ENCODE assay signal across 23 mouse cellular contexts in the genomic region with DNA sequence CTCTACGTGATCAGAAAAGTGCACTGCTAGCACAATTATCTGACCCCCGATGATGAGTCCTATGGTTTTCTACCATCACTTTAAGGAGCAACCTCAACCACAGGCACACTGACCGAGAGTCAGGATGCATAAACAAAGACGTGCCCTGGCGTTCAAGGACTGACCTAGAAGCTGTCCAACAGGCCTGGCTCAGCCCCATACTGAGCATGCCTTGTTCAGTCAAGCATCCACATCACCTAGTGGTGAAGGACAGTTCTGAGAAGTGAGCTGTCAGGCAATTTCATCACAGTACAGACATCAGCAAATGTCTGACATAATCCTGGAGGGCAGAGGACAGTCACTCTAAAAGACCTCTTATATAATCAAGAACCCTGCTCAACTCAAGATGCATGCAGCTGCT.
DNase-seq lines count a peak whose midpoint lies in the region; ATAC-seq and TF ChIP-seq lines count a peak whose summit lies in the region.
"Had no signal": no experiment of that assay in that cellular context is flagged by ENCODE, and none has a peak within 500 bp of the region (broad histone marks: within the 10 kb centered on the region; RNA-seq: fewer than 3 reads in every experiment).

No protein-coding gene starts in this region.

- H3K36me3 ChIP-seq in liver, adult 2 months (ENCODE audit: control insufficient read depth, insufficient read depth, low read length), result no peaks in the 10 kb centered on the region
- H3K36me3 ChIP-seq: heart, embryonic 13.5 days; hindbrain, embryonic 10.5 days; hindbrain, embryonic 15.5 days; limb, embryonic 15.5 days had no signal

- no peak overlapping the region for H3K4me3 ChIP-seq in liver, adult 2 months (ENCODE audit: insufficient read depth, low read depth, low read length)
- H3K4me3 ChIP-seq: erythroblast, embryonic 14.5 days; heart, embryonic 13.5 days; hindbrain, embryonic 10.5 days; hindbrain, embryonic 15.5 days; limb, embryonic 15.5 days had no signal

- no peak overlapping the region for H3K9ac ChIP-seq in liver, adult 2 months (ENCODE audit: low read depth, low read length)
- H3K9ac ChIP-seq: heart, embryonic 13.5 days; hindbrain, embryonic 15.5 days; limb, embryonic 15.5 days had no signal

- peak; percentile 16 for DNase-seq in adrenal gland, postnatal 14 days
- no peak for DNase-seq in adrenal gland, postnatal 4 days (ENCODE audit: low spot score in 2 of 2)
- peak; percentile 87 for DNase-seq in liver, adult 2 months (ENCODE audit: extremely low read depth, low read depth, low spot score)
- DNase-seq in liver, result no peak
- peak; percentile 39 to 75 for DNase-seq in kidney, adult 8-10 months
- DNase-seq in kidney, postnatal 25 days, result peak; percentile 28 to 78
- DNase-seq in gastrocnemius, adult 18-20 months (ENCODE audit: low spot score), result no peak
- DNase-seq: adrenal gland, postnatal 25 days; cerebellum, adult 18-20 months; heart, postnatal 14 days; left cerebral cortex, postnatal 4 days; midbrain, embryonic 14.5 days; spleen, adult 18-20 months; thymus, postnatal 14 days had no signal

- H3K27me3 ChIP-seq in liver, adult 2 months (ENCODE audit: control insufficient read depth, insufficient read depth, low read length), result no peaks in the 10 kb centered on the region
- H3K27me3 ChIP-seq: heart, embryonic 13.5 days; hindbrain, embryonic 15.5 days; limb, embryonic 15.5 days had no signal

- H3K27ac ChIP-seq in liver, adult 2 months (replicated peaks; ENCODE audit: insufficient read depth, low read depth, low read length), result peak overlapping the region; percentile 36
- H3K27ac ChIP-seq: heart, embryonic 13.5 days; hindbrain, embryonic 10.5 days; hindbrain, embryonic 15.5 days; limb, embryonic 15.5 days; macrophage had no signal

- H3K79me2 ChIP-seq in liver, adult 2 months (ENCODE audit: control insufficient read depth, insufficient read depth, low read length), result no peaks in the 10 kb centered on the region

- 0 out of 2 replicates have a peak, but pooled peaks cover 1% of the 10 kb centered on the region for H3K4me1 ChIP-seq in liver, adult 2 months (ENCODE audit: control insufficient read depth, insufficient read depth, low read length)
- H3K4me1 ChIP-seq: heart, embryonic 13.5 days; hindbrain, embryonic 10.5 days; hindbrain, embryonic 15.5 days; limb, embryonic 15.5 days had no signal

- ATAC-seq in megakaryocyte, adult 5-6 weeks (ENCODE audit: poor library complexity, severe bottlenecking), result no peak
- ATAC-seq: forebrain, embryonic 16.5 days; inflammation-experienced regulatory T-cells, adult 6 months had no signal

- no peak for TF ChIP-seq POLR2A in liver, adult 2 months (IDR thresholded peaks at IDR 0.05; ENCODE audit: extremely low read depth, insufficient read depth, low read length)

- WGBS in liver, adult 2 months, result 44% methylated on average over 5 of the region's 5 CpGs

- peak; percentile 39 for TF ChIP-seq CTCF in liver, adult 2 months (IDR thresholded peaks at IDR 0.05; ENCODE audit: low read depth, low read length)

Comparison
In these comparisons a context has a peak if more than half of its experiments do, and no peak if none do; other contexts are left out.
1. DNase-seq: peak in adrenal gland, postnatal 14 days (single experiment), liver, adult 2 months (single experiment), kidney, adult 8-10 months (2 of 2) and kidney, postnatal 25 days (2 of 2); none in adrenal gland, postnatal 4 days (0 of 2), liver (single experiment) and gastrocnemius, adult 18-20 months (single experiment).